Mouse (Mus musculus) C2C12 (cell line): ENCODE measurements around the gene Nxpe4. TPM values are rescaled to one million over a fixed set of nuclear protein-coding genes. Genes with fewer than 3 reads are reported as not detected.

Experiments used
- H3K27me3 ChIP-seq: one replicate; pipeline ENCODE4 v1.6.1; 2011; ENCODE audit not compliant: control insufficient read depth, insufficient read depth, insufficient read length
- H3K36me3 ChIP-seq: one replicate; pipeline ENCODE4 v1.6.1; 2011; ENCODE audit not compliant: control insufficient read depth, insufficient read depth
- H3K4me3 ChIP-seq: one replicate; pipeline ENCODE4 v1.5.1; 2011; ENCODE audit warnings: mild to moderate bottlenecking, control low read depth; ENCODE audit not compliant: poor library complexity, insufficient read depth, severe bottlenecking
- H3K79me2 ChIP-seq: one replicate; pipeline ENCODE4 v1.6.1; 2011; ENCODE audit not compliant: control insufficient read depth, insufficient read depth
- H3K79me3 ChIP-seq: one replicate; pipeline ENCODE4 v1.6.1; 2011; ENCODE audit warnings: low read depth, control low read depth
- H3ac ChIP-seq: one replicate; pipeline ENCODE3; 2011; ENCODE audit warnings: low read depth; ENCODE audit not compliant: control insufficient read depth, insufficient read length
- CEBPB ChIP-seq: IDR thresholded peaks from one replicate; pipeline ENCODE4 v1.6.1; 2011; ENCODE audit warnings: low read depth, mild to moderate bottlenecking, control low read depth, moderate library complexity
- CTCF ChIP-seq: IDR thresholded peaks from one replicate; pipeline ENCODE4 v1.5.1; 2011; ENCODE audit not compliant: control insufficient read depth, insufficient read depth, insufficient read length
- FOSL1 ChIP-seq: IDR thresholded peaks from one replicate; pipeline ENCODE4 v1.8.0; 2011; ENCODE audit warnings: mild to moderate bottlenecking, low read length; ENCODE audit not compliant: poor library complexity, insufficient read depth, severe bottlenecking
- MAX ChIP-seq: IDR thresholded peaks from one replicate; pipeline ENCODE4 v1.6.1; 2011; ENCODE audit warnings: mild to moderate bottlenecking, control low read depth
- MYOD1 ChIP-seq: IDR thresholded peaks from one replicate; pipeline ENCODE4 v1.6.1; 2011; ENCODE audit warnings: low read depth; ENCODE audit not compliant: control insufficient read depth, insufficient read length
- MYOG ChIP-seq: IDR thresholded peaks from one replicate; pipeline ENCODE4 v1.6.1; 2011; ENCODE audit not compliant: control insufficient read depth, insufficient read length; ENCODE audit errors: extremely low read depth
- USF1 ChIP-seq: IDR thresholded peaks from one replicate; pipeline ENCODE4 v1.6.1; 2011; ENCODE audit warnings: low read depth, mild to moderate bottlenecking, control low read depth, moderate library complexity
- polyA plus RNA-seq: library from polyadenylated mRNA; unstranded; fragments of >200 nt; fragmentation: generic; extraction: Trizol; gene quantifications from one replicate; pipeline ENCODE4 v1.2.1, GENCODE M21; 2012; ENCODE audit warnings: missing spikeins

Gene Nxpe4
- polyA plus RNA-seq, 1 experiment, result 0.02 TPM

- no peak for TF ChIP-seq CTCF
- no peak for TF ChIP-seq MYOG
- no peak for TF ChIP-seq USF1
- no peak for TF ChIP-seq FOSL1
- TF ChIP-seq MAX, result no peak
- TF ChIP-seq CEBPB, result no peak
- TF ChIP-seq MYOD1, result no peak
- Histone ChIP-seq H3K36me3 (no peaks in the 10 kb centered on the region), H3K79me3 (no peaks in the 10 kb centered on the region), H3K79me2 (no peaks in the 10 kb centered on the region), H3ac (no peak overlapping the region), H3K27me3 (no peaks in the 10 kb centered on the region), H3K4me3 (no peak overlapping the region)
Observed at GRCm38 (mm10) chr9:48265491-48265890, 103.7 kb downstream of the Nxpe4 start.

DNA sequence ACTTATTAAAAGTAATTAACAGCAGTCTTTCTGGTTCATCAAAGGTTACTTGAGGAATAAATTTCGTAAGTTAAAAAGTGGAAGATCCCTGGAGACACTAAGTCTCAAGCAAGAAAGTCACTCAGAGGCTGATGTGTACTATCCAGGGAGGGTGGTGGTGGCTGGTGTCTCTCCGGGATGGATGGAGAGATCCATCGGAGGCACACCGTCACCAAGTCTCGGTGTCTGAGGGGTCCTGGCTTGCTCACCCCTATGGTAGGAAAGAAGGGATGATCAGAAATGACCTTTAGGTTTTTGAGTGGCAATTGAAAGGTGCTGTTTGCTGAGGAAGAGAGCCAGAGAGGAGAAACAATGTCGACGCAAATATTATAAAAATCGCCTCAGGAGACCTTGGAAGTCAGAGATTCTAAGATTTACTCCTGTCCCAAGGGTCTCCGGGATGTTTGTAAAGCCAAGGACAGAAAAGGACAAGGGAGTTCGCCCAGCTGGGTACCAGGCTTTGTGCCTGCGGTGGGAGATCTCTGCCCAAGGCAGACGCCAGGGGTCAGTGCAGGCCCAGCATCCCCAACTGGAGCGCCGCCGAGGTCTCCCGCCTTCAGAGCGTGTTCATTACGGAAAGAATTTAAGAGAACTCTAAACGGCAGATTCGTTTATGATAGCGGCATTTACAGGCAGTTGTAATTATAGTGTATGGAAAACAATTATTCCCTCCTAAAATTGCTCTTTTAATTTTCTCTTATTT, 104.6 kb downstream of the Nxpe4 start:
- no peak for TF ChIP-seq FOSL1
- TF ChIP-seq CTCF, result peak; percentile 38

GRCm38 (mm10) chr9:48267028-48267441, 105.2 kb downstream of the Nxpe4 start:
- no peak overlapping the region for H3K4me3 ChIP-seq
- H3K79me2 ChIP-seq, result no peaks in the 10 kb centered on the region
- no peaks in the 10 kb centered on the region for H3K79me3 ChIP-seq
- H3K27me3 ChIP-seq, result no peaks in the 10 kb centered on the region
- no peaks in the 10 kb centered on the region for H3K36me3 ChIP-seq
- H3ac ChIP-seq, result peak overlapping the region; percentile 3
- TF ChIP-seq USF1 (no peak), MYOD1 (no peak)

More for the DNA sequence above, 104.6 kb downstream of the Nxpe4 start:
- Histone ChIP-seq H3K79me2 (no peaks in the 10 kb centered on the region), H3K36me3 (no peaks in the 10 kb centered on the region), H3K4me3 (no peak overlapping the region), H3ac (no peak overlapping the region), H3K27me3 (no peaks in the 10 kb centered on the region), H3K79me3 (no peaks in the 10 kb centered on the region)

DNA sequence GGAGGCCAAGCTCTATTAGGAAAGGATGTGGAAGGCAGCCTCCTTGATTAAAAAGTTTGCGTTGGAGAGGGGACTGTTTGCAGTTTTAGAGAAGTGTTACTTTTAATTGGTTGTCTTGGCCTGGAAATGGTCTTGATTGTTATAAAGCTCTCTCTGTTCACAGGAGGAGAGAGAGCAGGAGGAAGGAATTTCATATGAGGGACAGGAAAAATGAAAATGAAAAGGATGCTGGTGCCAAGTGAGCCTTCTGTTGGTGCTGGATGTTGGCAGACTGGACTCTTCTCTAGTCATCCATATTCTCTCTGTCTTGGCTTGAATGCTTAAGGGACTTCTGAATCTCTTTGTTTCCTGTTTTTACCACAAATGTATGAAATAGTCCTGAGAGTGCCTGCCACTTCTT, 106.1 kb downstream of the Nxpe4 start:
- no peaks in the 10 kb centered on the region for H3K36me3 ChIP-seq
- TF ChIP-seq MAX (no peak), CTCF (no peak), FOSL1 (no peak), MYOG (no peak), USF1 (no peak), MYOD1 (no peak), CEBPB (no peak)
- no peaks in the 10 kb centered on the region for H3K79me2 ChIP-seq
- no peak overlapping the region for H3ac ChIP-seq
- no peaks in the 10 kb centered on the region for H3K27me3 ChIP-seq
- no peak overlapping the region for H3K4me3 ChIP-seq
- no peaks in the 10 kb centered on the region for H3K79me3 ChIP-seq

DNA sequence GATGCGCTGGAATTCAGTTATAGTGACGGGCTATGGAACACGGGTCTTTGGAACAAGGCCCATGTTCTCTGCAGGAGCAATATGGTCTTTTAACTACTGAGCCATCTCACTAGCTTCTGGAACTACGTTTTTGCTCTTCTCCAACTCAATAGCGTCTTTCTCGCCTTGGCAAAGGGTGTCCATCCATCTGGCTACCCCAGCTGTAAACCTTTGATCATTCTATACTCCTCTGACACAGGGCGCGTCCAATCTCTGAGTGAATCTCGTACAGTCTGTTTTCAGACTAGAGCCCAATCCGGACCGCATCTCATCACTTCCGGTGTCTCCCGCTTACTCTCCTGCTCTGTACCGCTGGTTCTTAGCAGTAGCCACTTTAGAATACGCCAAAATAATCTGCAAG, 115.0 kb downstream of the Nxpe4 start:
- Histone ChIP-seq H3ac (no peak overlapping the region), H3K79me2 (no peaks in the 10 kb centered on the region), H3K79me3 (no peaks in the 10 kb centered on the region), H3K4me3 (no peak overlapping the region), H3K27me3 (no peaks in the 10 kb centered on the region), H3K36me3 (no peaks in the 10 kb centered on the region)
- TF ChIP-seq MYOD1, result no peak

- TF ChIP-seq MYOG (no peak), MYOD1 (no peak), USF1 (no peak), MAX (no peak), CTCF (no peak), FOSL1 (no peak), CEBPB (no peak)
- Histone ChIP-seq H3ac (no peak overlapping the region), H3K36me3 (no peaks in the 10 kb centered on the region), H3K27me3 (no peaks in the 10 kb centered on the region), H3K79me3 (no peaks in the 10 kb centered on the region), H3K4me3 (no peak overlapping the region), H3K79me2 (no peaks in the 10 kb centered on the region)
Observed at GRCm38 (mm10) chr9:48284221-48284620, 122.4 kb downstream of the Nxpe4 start.
